Mouse (Mus musculus) ES-Bruce4 (cell line): ENCODE measurements around the gene Lysmd2.

ENCODE experiments used
- CTCF ChIP-seq: IDR thresholded peaks from one replicate; pipeline ENCODE4 v1.8.1; 2011; ENCODE audit warnings: low read depth, low read length
- POLR2A ChIP-seq: IDR thresholded peaks from one replicate; pipeline ENCODE4 v1.8.1; 2011; ENCODE audit warnings: low read length; ENCODE audit not compliant: insufficient read depth

GRCm38 (mm10) chr9:75634226-75634625, 8.7 kb downstream of the Lysmd2 start:
- TF ChIP-seq POLR2A (no peak), CTCF (no peak)
